Mouse (Mus musculus) intestine, embryonic 16.5 days (tissue): ENCODE results near the gene Gpc3. TPM values are rescaled to one million over a fixed set of nuclear protein-coding genes. Genes with fewer than 3 reads are reported as not detected.

Experiments used
- ATAC-seq: fragments of 200-750 bp; cut with Nextera tagmentation; 2 replicates; pipeline ENCODE4 v1.8.0; 2017; ENCODE audit warnings: moderate TSS enrichment, moderate library complexity
- H3K27ac ChIP-seq: fragments of 300-500 bp; sonication (generic); 2 replicates; pipeline ENCODE4 v1.5.1; 2014; ENCODE audit warnings: mild to moderate bottlenecking, low read length
- H3K27me3 ChIP-seq: fragments of 300-500 bp; sonication (generic); replicated peaks from 2 replicates; pipeline ENCODE4 v1.6.1; 2014; ENCODE audit warnings: low read length, control low read depth, mixed read lengths; ENCODE audit not compliant: control insufficient read depth, insufficient read depth
- H3K36me3 ChIP-seq: fragments of 300-500 bp; sonication (generic); 2 replicates; pipeline ENCODE4 v1.6.1; 2014; ENCODE audit warnings: low read length, control low read depth; ENCODE audit not compliant: control insufficient read depth, insufficient read depth
- H3K4me1 ChIP-seq: fragments of 300-500 bp; sonication (generic); 2 replicates; pipeline ENCODE4 v1.6.1; 2014; ENCODE audit warnings: low read length, control low read depth, mixed read lengths; ENCODE audit not compliant: control insufficient read depth, insufficient read depth
- H3K4me2 ChIP-seq: fragments of 300-500 bp; sonication (generic); 2 replicates; pipeline ENCODE4 v1.6.1; 2014; ENCODE audit warnings: low read depth, low read length, control low read depth
- H3K4me3 ChIP-seq: fragments of 300-500 bp; sonication (generic); 2 replicates; pipeline ENCODE4 v1.5.1; 2014; ENCODE audit warnings: mild to moderate bottlenecking, low read length
- H3K9ac ChIP-seq: fragments of 300-500 bp; sonication (generic); 2 replicates; pipeline ENCODE4 v1.6.1; 2014; ENCODE audit warnings: low read depth, low read length
- H3K9me3 ChIP-seq: fragments of 300-500 bp; sonication (generic); 2 replicates; pipeline ENCODE4 v1.6.1; 2016; ENCODE audit warnings: low read length, control low read depth; ENCODE audit not compliant: control insufficient read depth
- whole genome bisulfite sequencing: fragments of 180-500 bp; shearing (Covaris S2); extraction: QIAGEN DNeasy Blood & Tissue Kit; methylation state at CpG from one replicate; pipeline ENCODE4 v1.1.7; 2014; 5-methylcytosine and 5-hydroxymethylcytosine counted together
- polyA plus RNA-seq: library from polyadenylated mRNA; unstranded; fragments of >200 nt; fragmentation: Nextera tagmentation; extraction: Ambion mirVana; gene quantifications from 2 replicates; pipeline ENCODE4 v1.2.1, GENCODE M21; 2015

Gene Gpc3
- polyA plus RNA-seq, 1 experiment from 2014 or later = 507 TPM

DNA sequence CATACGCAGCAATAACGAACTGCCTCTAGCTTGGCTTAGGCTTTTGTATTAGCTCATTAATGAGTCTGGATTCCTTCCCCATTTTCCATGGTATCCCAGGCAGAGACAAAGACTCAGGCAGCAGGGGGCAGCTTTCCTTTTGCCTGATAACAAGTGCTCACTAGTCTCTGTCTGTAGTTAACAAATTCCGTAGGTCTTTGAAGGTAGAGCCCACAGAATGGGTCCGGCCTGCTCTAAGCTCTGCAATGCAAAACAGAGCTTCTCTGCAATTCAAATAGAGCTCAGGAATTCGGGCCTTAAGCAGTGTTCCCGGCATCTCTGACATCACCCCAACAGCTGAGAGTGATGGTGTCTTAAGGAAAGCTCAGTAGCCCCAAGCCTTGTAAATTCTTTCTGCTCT lies 265.0 kb downstream of the Gpc3 start:
- Histone ChIP-seq H3K27me3 (no peaks in the 10 kb centered on the region), H3K9me3 (no peaks in the 10 kb centered on the region), H3K27ac (no peak overlapping the region), H3K9ac (no peak overlapping the region), H3K4me2 (no peak overlapping the region), H3K4me1 (no peaks in the 10 kb centered on the region), H3K4me3 (no peak overlapping the region), H3K36me3 (no peaks in the 10 kb centered on the region)
- 66% methylated on average over 6 of the region's 6 CpGs for WGBS
- no peak for ATAC-seq

DNA sequence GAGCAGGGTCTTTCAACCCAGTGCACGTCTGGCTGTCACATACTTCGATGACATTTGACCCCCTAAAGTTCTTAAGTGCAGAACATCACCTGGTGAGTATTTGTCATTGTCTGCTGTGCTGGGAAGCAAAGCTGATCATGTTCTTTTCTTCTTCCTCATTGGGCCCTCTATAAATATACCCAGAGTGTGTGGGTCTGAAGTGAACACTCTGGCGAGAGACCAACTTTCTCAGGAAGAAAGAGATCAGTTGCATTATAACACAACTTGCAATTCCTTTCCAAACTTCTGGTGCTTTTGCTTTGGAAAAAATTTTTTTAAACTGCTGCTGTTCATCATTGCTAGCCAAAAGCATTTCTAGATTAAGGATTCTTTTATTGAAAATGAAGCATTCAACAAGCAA lies 269.7 kb downstream of the Gpc3 start:
- Histone ChIP-seq H3K4me1 (no peaks in the 10 kb centered on the region), H3K9ac (no peak overlapping the region), H3K4me3 (no peak overlapping the region), H3K27me3 (no peaks in the 10 kb centered on the region), H3K27ac (no peak overlapping the region), H3K4me2 (no peak overlapping the region), H3K9me3 (no peaks in the 10 kb centered on the region), H3K36me3 (no peaks in the 10 kb centered on the region)
- no peak for ATAC-seq
- 66% methylated on average over 3 of the region's 3 CpGs for WGBS

DNA sequence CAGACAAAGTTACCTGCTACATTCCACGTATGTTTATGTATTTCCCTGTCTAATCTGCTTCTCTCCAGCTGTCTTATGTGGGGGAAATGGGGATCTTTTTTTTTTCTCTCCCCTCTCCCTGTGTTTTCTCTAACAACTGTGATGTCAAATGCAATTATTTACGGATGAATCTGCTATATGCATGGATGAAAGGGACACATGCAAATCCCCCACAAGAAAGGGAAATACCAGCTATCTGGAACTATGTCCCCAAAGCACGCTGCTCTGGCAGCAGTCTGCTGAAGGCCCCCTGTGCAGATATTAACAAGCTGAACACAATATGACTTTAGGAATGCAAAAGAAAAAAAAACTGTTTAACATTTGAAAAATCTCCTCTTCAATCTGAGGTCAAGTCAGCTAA lies 273.5 kb downstream of the Gpc3 start:
- no peak overlapping the region for H3K9ac ChIP-seq
- H3K36me3 ChIP-seq = no peaks in the 10 kb centered on the region
- ATAC-seq = no peak
- no peaks in the 10 kb centered on the region for H3K4me1 ChIP-seq
- 69% methylated on average over 3 of the region's 3 CpGs for WGBS
- no peak overlapping the region for H3K4me3 ChIP-seq
- H3K27me3 ChIP-seq = no peaks in the 10 kb centered on the region
- H3K9me3 ChIP-seq = no peaks in the 10 kb centered on the region
- H3K4me2 ChIP-seq = no peak overlapping the region
- no peak overlapping the region for H3K27ac ChIP-seq

DNA sequence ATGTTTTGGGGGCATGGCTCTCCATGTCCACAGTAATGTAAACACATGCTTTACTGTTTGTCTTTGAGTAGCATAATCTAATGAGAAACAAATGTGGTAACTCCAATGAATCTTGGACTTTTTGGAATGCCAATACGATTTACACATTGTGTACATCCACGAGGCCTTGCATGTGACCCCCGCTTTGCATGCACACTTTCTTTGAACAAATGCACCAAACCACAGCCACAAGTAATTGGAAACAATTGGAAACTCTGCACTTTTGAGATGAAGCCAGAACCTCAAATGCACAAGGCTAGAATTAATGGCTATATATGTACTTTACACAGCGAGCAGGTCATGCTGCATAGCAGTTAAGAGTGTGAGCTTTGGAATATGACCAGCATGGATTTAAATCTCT lies 292.0 kb downstream of the Gpc3 start:
- no peak for ATAC-seq
- H3K27me3 ChIP-seq = no peaks in the 10 kb centered on the region
- WGBS = 79% methylated on average over 4 of the region's 4 CpGs

DNA sequence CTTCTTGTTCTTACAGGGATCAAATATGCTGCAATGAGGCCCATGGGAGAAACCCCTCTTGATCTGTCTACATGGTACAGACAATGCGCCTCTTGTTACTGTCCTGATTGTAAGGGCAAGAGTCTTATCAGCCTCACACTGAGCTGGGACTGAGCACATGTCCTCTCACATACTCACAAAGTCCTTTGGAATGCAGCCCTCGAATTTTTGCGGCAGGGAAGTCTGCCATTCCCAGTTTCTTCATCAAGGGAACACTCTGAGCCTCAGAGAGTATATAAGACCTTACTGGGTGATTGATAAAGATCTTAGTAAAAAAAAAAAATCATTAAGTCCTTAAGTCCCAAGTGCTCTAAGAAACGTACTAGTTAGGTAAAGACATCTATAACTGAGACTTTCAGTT lies 293.1 kb downstream of the Gpc3 start:
- H3K9me3 ChIP-seq = no peaks in the 10 kb centered on the region
- H3K27ac ChIP-seq = no peak overlapping the region
- ATAC-seq = no peak
- 71% methylated on average over 4 of the region's 4 CpGs for WGBS
- no peaks in the 10 kb centered on the region for H3K27me3 ChIP-seq
- H3K4me3 ChIP-seq = no peak overlapping the region
- H3K9ac ChIP-seq = no peak overlapping the region
- no peak overlapping the region for H3K4me2 ChIP-seq
- no peaks in the 10 kb centered on the region for H3K4me1 ChIP-seq
- no peaks in the 10 kb centered on the region for H3K36me3 ChIP-seq

More for the DNA sequence above, 292.0 kb downstream of the Gpc3 start:
- H3K36me3 ChIP-seq = no peaks in the 10 kb centered on the region
- no peak overlapping the region for H3K4me3 ChIP-seq
- H3K27ac ChIP-seq = no peak overlapping the region
- H3K4me2 ChIP-seq = no peak overlapping the region
- no peaks in the 10 kb centered on the region for H3K9me3 ChIP-seq
- H3K9ac ChIP-seq = no peak overlapping the region
- H3K4me1 ChIP-seq = no peaks in the 10 kb centered on the region

DNA sequence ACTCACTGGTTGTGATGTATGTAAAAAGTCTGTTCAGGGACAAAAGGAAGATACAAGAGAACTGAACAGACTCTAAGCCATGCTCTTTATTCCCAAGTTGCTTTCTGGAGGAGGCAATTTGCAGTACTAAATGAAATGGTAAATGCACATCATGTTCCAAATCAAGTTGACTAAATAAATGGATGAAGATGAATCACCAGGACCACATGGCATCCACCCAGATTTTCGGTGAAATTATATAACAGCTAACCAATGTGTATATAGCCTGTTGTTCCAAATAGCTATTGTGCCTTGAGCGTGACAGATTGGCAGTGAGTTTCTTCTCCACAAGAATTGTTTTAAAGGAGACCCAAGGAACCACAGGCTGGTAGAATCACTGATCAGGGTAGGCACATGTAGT lies 302.8 kb downstream of the Gpc3 start:
- WGBS = 88% methylated on average over 2 of the region's 2 CpGs
- Histone ChIP-seq H3K9ac (no peak overlapping the region), H3K9me3 (no peaks in the 10 kb centered on the region), H3K27ac (no peak overlapping the region), H3K4me2 (no peak overlapping the region), H3K36me3 (no peaks in the 10 kb centered on the region), H3K4me3 (no peak overlapping the region), H3K27me3 (no peaks in the 10 kb centered on the region), H3K4me1 (no peaks in the 10 kb centered on the region)
- no peak for ATAC-seq

DNA sequence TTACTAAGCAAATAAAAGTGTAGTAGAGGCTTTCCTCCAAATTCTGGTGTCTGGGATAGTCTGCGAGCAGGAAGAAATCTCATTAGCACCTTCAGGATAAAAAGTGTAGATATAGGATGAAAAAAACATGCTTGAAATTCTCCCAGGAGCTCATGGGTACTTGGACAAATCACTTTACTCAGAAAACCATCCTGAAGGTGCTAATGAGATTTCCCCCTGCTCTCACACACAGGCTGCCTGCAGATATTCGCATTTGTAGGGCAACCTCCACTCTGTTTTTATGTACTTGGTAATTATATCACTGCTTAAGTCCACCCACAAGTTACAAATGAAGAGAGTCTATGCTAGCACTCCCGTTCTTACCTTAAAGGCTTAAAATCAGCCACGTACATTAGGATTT lies 308.5 kb downstream of the Gpc3 start:
- ATAC-seq = no peak
- no peaks in the 10 kb centered on the region for H3K9me3 ChIP-seq
- H3K4me1 ChIP-seq = no peaks in the 10 kb centered on the region
- H3K9ac ChIP-seq = no peak overlapping the region
- no peaks in the 10 kb centered on the region for H3K27me3 ChIP-seq
- 87% methylated on average over 4 of the region's 4 CpGs for WGBS
- H3K4me2 ChIP-seq = no peak overlapping the region
- H3K27ac ChIP-seq = no peak overlapping the region
- H3K4me3 ChIP-seq = no peak overlapping the region
- H3K36me3 ChIP-seq = no peaks in the 10 kb centered on the region

DNA sequence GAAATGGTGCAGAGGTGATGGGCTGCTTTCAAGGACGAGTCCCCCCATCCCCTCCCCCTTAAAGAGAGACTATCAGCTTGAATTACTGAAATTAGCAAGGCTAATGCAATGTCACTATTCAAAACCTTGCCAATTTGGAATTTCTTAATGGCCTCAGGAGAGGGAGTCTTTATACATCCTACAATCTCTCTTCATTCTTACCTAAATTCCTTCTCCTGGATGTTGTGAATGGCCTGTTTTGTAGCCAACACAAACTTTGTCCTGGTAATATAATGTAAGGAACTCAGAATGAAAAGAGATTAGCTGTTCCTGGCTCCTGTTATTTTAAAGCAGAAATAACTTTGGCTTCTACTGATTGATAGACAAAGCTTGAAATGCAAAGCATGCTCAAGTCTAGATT lies 325.0 kb downstream of the Gpc3 start:
- no peak overlapping the region for H3K9ac ChIP-seq
- H3K9me3 ChIP-seq = no peaks in the 10 kb centered on the region
- H3K4me3 ChIP-seq = no peak overlapping the region
- no peaks in the 10 kb centered on the region for H3K27me3 ChIP-seq
- H3K27ac ChIP-seq = no peak overlapping the region
- no peak overlapping the region for H3K4me2 ChIP-seq
- 57% methylated on average over 1 of the region's 1 CpGs for WGBS
- no peaks in the 10 kb centered on the region for H3K36me3 ChIP-seq
- ATAC-seq = no peak
- no peaks in the 10 kb centered on the region for H3K4me1 ChIP-seq

DNA sequence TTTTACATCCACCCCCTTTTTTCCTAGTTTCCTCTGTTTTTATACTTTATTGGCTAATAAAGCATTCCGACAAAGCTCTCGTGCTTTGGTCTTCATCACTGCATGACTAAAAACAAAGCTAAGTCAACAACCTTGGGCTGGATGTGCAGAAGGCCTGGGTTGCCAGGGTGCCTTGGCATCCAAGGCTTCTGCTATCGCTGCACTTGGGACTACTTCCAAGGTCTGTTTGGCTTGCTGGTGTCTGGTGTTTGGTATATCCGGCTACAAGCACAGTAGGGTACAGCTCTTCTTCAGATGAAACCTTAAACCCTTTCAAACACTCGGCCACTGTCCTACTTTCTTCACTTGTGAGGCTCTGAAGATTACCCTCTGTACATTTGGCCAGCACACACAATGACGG lies 325.8 kb downstream of the Gpc3 start:
- no peak overlapping the region for H3K9ac ChIP-seq
- WGBS = 75% methylated on average over 6 of the region's 6 CpGs
- ATAC-seq = no peak
- no peaks in the 10 kb centered on the region for H3K36me3 ChIP-seq
- H3K4me3 ChIP-seq = no peak overlapping the region
- no peak overlapping the region for H3K27ac ChIP-seq
- H3K4me1 ChIP-seq = no peaks in the 10 kb centered on the region
- H3K9me3 ChIP-seq = no peaks in the 10 kb centered on the region
- H3K27me3 ChIP-seq = no peaks in the 10 kb centered on the region
- no peak overlapping the region for H3K4me2 ChIP-seq

DNA sequence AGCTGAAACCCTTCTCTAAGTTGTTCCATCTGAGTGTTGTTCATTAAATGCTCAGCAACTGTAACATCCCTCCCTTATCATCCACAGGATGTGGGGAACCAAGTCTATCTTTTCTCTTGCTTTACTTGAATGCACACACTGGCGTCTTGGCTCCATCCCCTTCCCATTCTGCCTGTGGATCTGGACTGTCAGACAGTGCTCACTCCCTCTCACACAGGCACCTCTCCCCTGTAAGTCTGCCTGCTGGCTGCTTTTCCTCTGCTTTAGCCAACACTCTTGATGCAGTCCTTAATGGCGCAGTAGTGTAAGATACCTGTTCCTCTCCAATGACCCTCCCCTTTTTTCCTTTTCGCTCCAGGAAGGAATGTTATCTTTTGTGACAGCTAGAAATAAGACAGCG lies 331.7 kb downstream of the Gpc3 start:
- no peak overlapping the region for H3K4me2 ChIP-seq
- no peaks in the 10 kb centered on the region for H3K27me3 ChIP-seq
- H3K9me3 ChIP-seq = no peaks in the 10 kb centered on the region
- no peaks in the 10 kb centered on the region for H3K4me1 ChIP-seq
- H3K9ac ChIP-seq = no peak overlapping the region
- WGBS = 73% methylated on average over 4 of the region's 4 CpGs
- no peak overlapping the region for H3K27ac ChIP-seq
- no peak overlapping the region for H3K4me3 ChIP-seq
- no peak for ATAC-seq
- no peaks in the 10 kb centered on the region for H3K36me3 ChIP-seq
